Mouse (Mus musculus) R1 (cell line): ENCODE measurements around the gene Rhbdf1.

Experiments used
- DNase-seq: peaks from one replicate; pipeline ENCODE4 v3.0.0-alpha.2; 2018; ENCODE audit warnings: low read depth, low spot score

The Rhbdf1 gene

GRCm38 (mm10) chr11:32221951-32222409 is at the start of gene Rhbdf1:
Gene Rhbdf1, minus strand, starts transcription at chr11:32222300.
- DNase-seq: peak; percentile 63

- DNase-seq: no peak
Observed at GRCm38 (mm10) chr11:32271178-32271577, 49.1 kb upstream of the Rhbdf1 start.

- no peak for DNase-seq
Observed at GRCm38 (mm10) chr11:32268952-32269351, 46.9 kb upstream of the Rhbdf1 start.

- peak; percentile 37 for DNase-seq
Observed at GRCm38 (mm10) chr11:32267964-32268363, 45.9 kb upstream of the Rhbdf1 start.

- peak; percentile 92 for DNase-seq
Observed at GRCm38 (mm10) chr11:32267188-32267884, 45.2 kb upstream of the Rhbdf1 start, which contains the start of gene Nprl3. Gene Nprl3, minus strand, starts transcription at chr11:32267707.

- no peak for DNase-seq
Observed at GRCm38 (mm10) chr11:32266776-32267175, 44.7 kb upstream of the Rhbdf1 start.

GRCm38 (mm10) chr11:32266194-32266593 is 44.1 kb upstream of the Rhbdf1 start:
- DNase-seq: no peak

GRCm38 (mm10) chr11:32265117-32265738 is 43.1 kb upstream of the Rhbdf1 start:
- DNase-seq: no peak

GRCm38 (mm10) chr11:32262674-32263415 is 40.7 kb upstream of the Rhbdf1 start:
- no peak for DNase-seq

GRCm38 (mm10) chr11:32256566-32256965 is 34.5 kb upstream of the Rhbdf1 start:
- no peak for DNase-seq

- DNase-seq: no peak
Observed at GRCm38 (mm10) chr11:32256146-32256545, 34.0 kb upstream of the Rhbdf1 start.

GRCm38 (mm10) chr11:32253121-32253520 is 31.0 kb upstream of the Rhbdf1 start:
- DNase-seq: no peak

- DNase-seq: no peak
Observed at GRCm38 (mm10) chr11:32250880-32251763, 29.0 kb upstream of the Rhbdf1 start.

- no peak for DNase-seq
Observed at GRCm38 (mm10) chr11:32248350-32248749, 26.2 kb upstream of the Rhbdf1 start.

- no peak for DNase-seq
Observed at GRCm38 (mm10) chr11:32247068-32247467, 25.0 kb upstream of the Rhbdf1 start.

- DNase-seq: no peak
Observed at GRCm38 (mm10) chr11:32245614-32246013, 23.5 kb upstream of the Rhbdf1 start.

- no peak for DNase-seq
Observed at GRCm38 (mm10) chr11:32244617-32245016, 22.5 kb upstream of the Rhbdf1 start.

GRCm38 (mm10) chr11:32244064-32244463 is 22.0 kb upstream of the Rhbdf1 start:
- no peak for DNase-seq

- DNase-seq: peak; percentile 42
Observed at GRCm38 (mm10) chr11:32243205-32243955, 21.3 kb upstream of the Rhbdf1 start.

GRCm38 (mm10) chr11:32242209-32242608 is 20.1 kb upstream of the Rhbdf1 start:
- DNase-seq: no peak

GRCm38 (mm10) chr11:32241391-32241790 is 19.3 kb upstream of the Rhbdf1 start:
- DNase-seq: no peak
